Comparison of ENCODE assay signal across 8 mouse cellular contexts in the genomic region with DNA sequence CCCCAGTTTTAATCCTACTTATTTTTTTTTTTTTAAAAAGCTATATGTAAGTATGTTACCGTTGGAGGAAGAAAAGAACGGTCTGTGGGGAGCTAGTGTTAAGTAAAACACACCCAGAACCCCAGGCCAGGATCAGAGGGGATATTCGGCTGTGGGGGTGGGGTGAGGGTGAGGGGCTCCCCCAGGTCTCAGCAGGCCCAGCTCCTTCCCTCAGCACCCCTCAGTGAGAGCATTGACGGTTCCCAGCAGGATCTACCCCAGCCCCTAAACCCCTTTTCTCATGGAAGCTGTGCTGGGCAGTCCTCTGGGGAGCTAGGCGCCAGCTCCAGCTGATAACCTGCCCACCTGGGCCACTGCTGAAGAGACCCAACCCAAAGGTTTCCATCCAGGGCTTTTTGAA. TPM values are rescaled to one million over a fixed set of nuclear protein-coding genes. Genes with fewer than 3 reads are reported as not detected.
DNase-seq lines count a peak whose midpoint lies in the region; ATAC-seq lines count a peak whose summit lies in the region.

No protein-coding gene starts in this region.

- no peaks in the 10 kb centered on the region for H3K27me3 ChIP-seq in heart, embryonic 11.5 days (ENCODE audit: control insufficient read depth, insufficient read depth, low read length)
- no peaks in the 10 kb centered on the region for H3K27me3 ChIP-seq in lung, embryonic 16.5 days (ENCODE audit: control insufficient read depth, insufficient read depth, low read depth, low read length)
- no peaks in the 10 kb centered on the region for H3K27me3 ChIP-seq in embryonic facial prominence, embryonic 14.5 days (replicated peaks; ENCODE audit: control insufficient read depth, insufficient read depth, low read length)
- no peaks in the 10 kb centered on the region for H3K27me3 ChIP-seq in liver, embryonic 16.5 days (ENCODE audit: control insufficient read depth, insufficient read depth, low read depth, low read length)

- no peak for DNase-seq in heart, adult 9 months (ENCODE audit: low spot score in 2 of 2)
- DNase-seq in lung, postnatal 25 days (ENCODE audit: low spot score): no peak
- no peak for DNase-seq in embryonic facial prominence, embryonic 14.5 days (ENCODE audit: low spot score)
- DNase-seq in embryo, embryonic 9.5 days (ENCODE audit: extremely low spot score): no peak
- no peak for DNase-seq in c-Kit-positive CD71-positive TER-119-positive erythroid progenitor cells, embryonic 14.5 days (ENCODE audit: low spot score)

- ATAC-seq in heart, embryonic 11.5 days (replicated peaks; ENCODE audit: insufficient number of reproducible peaks, low FRiP score, low TSS enrichment): no peak
- ATAC-seq in lung, embryonic 16.5 days (ENCODE audit: low read depth): no peak
- no peak for ATAC-seq in embryonic facial prominence, embryonic 14.5 days (ENCODE audit: low read depth)
- ATAC-seq in liver, embryonic 16.5 days (ENCODE audit: low read depth): no peak

- H3K9ac ChIP-seq in heart, embryonic 11.5 days (ENCODE audit: low read depth, low read length): 0 out of 2 replicates have a peak overlapping the region, but pooled peaks have one; percentile 43
- peak overlapping the region; percentile 14; the same call in 1 of the 2 replicates for H3K9ac ChIP-seq in lung, embryonic 16.5 days (ENCODE audit: low read length)
- H3K9ac ChIP-seq in embryonic facial prominence, embryonic 14.5 days (ENCODE audit: low read depth, low read length): no peak overlapping the region
- H3K9ac ChIP-seq in liver, embryonic 16.5 days (ENCODE audit: low read depth, low read length): no peak overlapping the region; the same call in none of the 2 replicates

- H3K9me3 ChIP-seq in heart, embryonic 11.5 days (replicated peaks; ENCODE audit: control insufficient read depth, low read length): no peaks in the 10 kb centered on the region
- H3K9me3 ChIP-seq in lung, embryonic 16.5 days (ENCODE audit: control insufficient read depth, low read length): no peaks in the 10 kb centered on the region
- H3K9me3 ChIP-seq in embryonic facial prominence, embryonic 14.5 days (ENCODE audit: control insufficient read depth, low read length): no peaks in the 10 kb centered on the region
- no peaks in the 10 kb centered on the region for H3K9me3 ChIP-seq in liver, embryonic 16.5 days (replicated peaks; ENCODE audit: control insufficient read depth, low read length)

- H3K4me2 ChIP-seq in heart, embryonic 11.5 days: no peak overlapping the region; the same call in 1 of the 2 replicates
- no peak overlapping the region for H3K4me2 ChIP-seq in lung, embryonic 16.5 days (ENCODE audit: low read depth, low read length)
- H3K4me2 ChIP-seq in embryonic facial prominence, embryonic 14.5 days (ENCODE audit: low read depth, low read length): no peak overlapping the region
- H3K4me2 ChIP-seq in liver, embryonic 16.5 days (ENCODE audit: low read depth, low read length): no peak overlapping the region

- H3K4me3 ChIP-seq in heart, embryonic 11.5 days (ENCODE audit: low read depth, low read length): no peak overlapping the region
- no peak overlapping the region for H3K4me3 ChIP-seq in lung, embryonic 16.5 days (ENCODE audit: low read length)
- no peak overlapping the region for H3K4me3 ChIP-seq in embryonic facial prominence, embryonic 14.5 days (ENCODE audit: low read depth, low read length)
- H3K4me3 ChIP-seq in liver, embryonic 16.5 days (ENCODE audit: low read depth, low read length): no peak overlapping the region

- H3K36me3 ChIP-seq in heart, embryonic 11.5 days (ENCODE audit: control insufficient read depth, insufficient read depth, low read length): no peaks in the 10 kb centered on the region
- H3K36me3 ChIP-seq in lung, embryonic 16.5 days (ENCODE audit: control insufficient read depth, insufficient read depth, low read length): no peaks in the 10 kb centered on the region
- no peaks in the 10 kb centered on the region for H3K36me3 ChIP-seq in embryonic facial prominence, embryonic 14.5 days (ENCODE audit: control insufficient read depth, insufficient read depth, low read length)
- no peaks in the 10 kb centered on the region for H3K36me3 ChIP-seq in liver, embryonic 16.5 days (ENCODE audit: control insufficient read depth, insufficient read depth)

- peak overlapping the region; percentile 81 for H3K27ac ChIP-seq in heart, embryonic 11.5 days (ENCODE audit: low read depth, low read length)
- H3K27ac ChIP-seq in lung, embryonic 16.5 days (ENCODE audit: low read length): no peak overlapping the region
- H3K27ac ChIP-seq in embryonic facial prominence, embryonic 14.5 days (replicated peaks; ENCODE audit: low read depth, low read length): peak overlapping the region; percentile 83; the same call in 1 of the 2 replicates
- peak overlapping the region; percentile 89 for H3K27ac ChIP-seq in liver, embryonic 16.5 days (ENCODE audit: low read length)

- H3K4me1 ChIP-seq in heart, embryonic 11.5 days (ENCODE audit: control insufficient read depth, insufficient read depth, low read length): peaks cover 68% of the 10 kb centered on the region
- H3K4me1 ChIP-seq in lung, embryonic 16.5 days (replicated peaks; ENCODE audit: control insufficient read depth, insufficient read depth, low read length): peaks cover 42% of the 10 kb centered on the region
- H3K4me1 ChIP-seq in embryonic facial prominence, embryonic 14.5 days (ENCODE audit: control insufficient read depth, insufficient read depth, low read length): peaks cover 40% of the 10 kb centered on the region
- H3K4me1 ChIP-seq in liver, embryonic 16.5 days (ENCODE audit: control insufficient read depth, low read depth, low read length): peaks cover 97% of the 10 kb centered on the region

- 45% methylated on average over 5 of the region's 5 CpGs for WGBS in heart, embryonic 11.5 days (ENCODE audit: insufficient replicate concordance)
- WGBS in lung, embryonic 16.5 days: 61% methylated on average over 5 of the region's 5 CpGs
- 46% methylated on average over 5 of the region's 5 CpGs for WGBS in embryonic facial prominence, embryonic 14.5 days
- 52% methylated on average over 5 of the region's 5 CpGs for WGBS in liver, embryonic 16.5 days (ENCODE audit: insufficient replicate concordance)

RNA-seq across cellular contexts. Expression of gene Zfp36l2, which starts 38.2 kb away (rescaled TPM):
- polyA plus RNA-seq in heart, embryonic 11.5 days (2014; fragmentation: Nextera tagmentation; extraction: Ambion mirVana): 8.0 and 9.6 TPM in 2 replicates
- polyA plus RNA-seq in lung, embryonic 16.5 days (2015; fragmentation: Nextera tagmentation; extraction: Ambion mirVana): 10.1 and 11.2 TPM in 2 replicates
- 25.4 and 25.5 TPM in 2 replicates for polyA plus RNA-seq in embryonic facial prominence, embryonic 14.5 days (2014; fragmentation: Nextera tagmentation; extraction: Ambion mirVana)
- 4.6 and 4.7 TPM in 2 replicates for polyA plus RNA-seq in liver, embryonic 16.5 days (2015; fragmentation: Nextera tagmentation; extraction: Ambion mirVana)

Comparison
In these comparisons a context has a peak if more than half of its experiments do, and no peak if none do; other contexts are left out.
1. H3K9ac ChIP-seq: peak in heart, embryonic 11.5 days (single experiment) and lung, embryonic 16.5 days (single experiment); none in embryonic facial prominence, embryonic 14.5 days (single experiment) and liver, embryonic 16.5 days (single experiment).